Mouse (Mus musculus): ENCODE measurements around the gene Atp8a2. TPM values are rescaled to one million over a fixed set of nuclear protein-coding genes. Genes with fewer than 3 reads are reported as not detected.

Gene Atp8a2
- polyA plus RNA-seq, 1 experiment from 2014 or later, result 13.0 TPM

- Histone ChIP-seq H3K36me3 (ENCODE audit: control insufficient read depth, insufficient read depth, low read length) (no peaks in the 10 kb centered on the region), H3K4me1 (ENCODE audit: control insufficient read depth, insufficient read depth, low read length) (peaks cover 2% of the 10 kb centered on the region; the same call in 1 of the 2 replicates), H3K9me3 (replicated peaks; ENCODE audit: control insufficient read depth, low read length) (no peaks in the 10 kb centered on the region), H3K4me3 (ENCODE audit: low read depth, low read length) (no peak overlapping the region), H3K27ac (ENCODE audit: low read depth, low read length) (no peak overlapping the region), H3K27me3 (replicated peaks; ENCODE audit: control insufficient read depth, insufficient read depth, low read length) (no peaks in the 10 kb centered on the region), H3K4me2 (ENCODE audit: low read length) (no peak overlapping the region), H3K9ac (ENCODE audit: low read length) (no peak overlapping the region)
- 84% methylated on average over 10 of the region's 10 CpGs for WGBS
- no peak for DNase-seq (ENCODE audit: low spot score)
- no peak for ATAC-seq
Observed at GRCm38 (mm10) chr14:59648611-59649010, 548.4 kb downstream of the Atp8a2 start.

- Histone ChIP-seq H3K36me3 (ENCODE audit: control insufficient read depth, insufficient read depth, low read length) (no peaks in the 10 kb centered on the region), H3K9me3 (replicated peaks; ENCODE audit: control insufficient read depth, low read length) (no peaks in the 10 kb centered on the region), H3K27me3 (replicated peaks; ENCODE audit: control insufficient read depth, insufficient read depth, low read length) (no peaks in the 10 kb centered on the region), H3K9ac (ENCODE audit: low read length) (no peak overlapping the region), H3K4me1 (ENCODE audit: control insufficient read depth, insufficient read depth, low read length) (peaks cover 2% of the 10 kb centered on the region; the same call in 1 of the 2 replicates), H3K27ac (ENCODE audit: low read depth, low read length) (no peak overlapping the region), H3K4me2 (ENCODE audit: low read length) (no peak overlapping the region), H3K4me3 (ENCODE audit: low read depth, low read length) (no peak overlapping the region)
- DNase-seq (ENCODE audit: low spot score) (no peak), ATAC-seq (no peak)
- 78% methylated on average over 16 of the region's 16 CpGs for WGBS
Observed at GRCm38 (mm10) chr14:59646826-59647697, 549.9 kb downstream of the Atp8a2 start.

DNA sequence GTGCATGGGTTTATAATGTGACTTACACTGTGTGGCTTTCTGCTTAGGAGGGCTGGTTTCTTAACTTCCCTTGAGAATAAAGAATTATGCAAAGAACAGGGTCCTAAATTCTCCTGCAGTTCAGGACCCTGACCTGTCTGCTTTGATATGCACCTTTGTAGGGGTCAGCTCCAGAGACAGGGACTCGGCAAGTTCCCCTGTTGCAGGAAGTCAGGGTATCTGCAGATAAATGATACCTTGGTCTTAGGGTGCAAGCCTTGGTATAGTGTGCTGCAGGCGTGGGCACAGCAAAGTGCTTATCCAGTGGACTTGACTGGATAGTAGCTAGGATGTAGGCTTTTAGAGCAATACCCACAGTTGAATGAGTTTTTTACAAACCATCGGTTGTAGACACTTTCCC lies 552.1 kb downstream of the Atp8a2 start:
- Histone ChIP-seq H3K36me3 (ENCODE audit: control insufficient read depth, insufficient read depth, low read length) (no peaks in the 10 kb centered on the region), H3K9me3 (replicated peaks; ENCODE audit: control insufficient read depth, low read length) (no peaks in the 10 kb centered on the region), H3K4me1 (ENCODE audit: control insufficient read depth, insufficient read depth, low read length) (peaks cover 2% of the 10 kb centered on the region; the same call in 1 of the 2 replicates), H3K27me3 (replicated peaks; ENCODE audit: control insufficient read depth, insufficient read depth, low read length) (no peaks in the 10 kb centered on the region), H3K4me2 (ENCODE audit: low read length) (no peak overlapping the region), H3K27ac (ENCODE audit: low read depth, low read length) (no peak overlapping the region), H3K9ac (ENCODE audit: low read length) (no peak overlapping the region), H3K4me3 (ENCODE audit: low read depth, low read length) (no peak overlapping the region)
- ATAC-seq (no peak), DNase-seq (ENCODE audit: low spot score) (no peak)
- WGBS, result 77% methylated on average over 3 of the region's 3 CpGs

DNA sequence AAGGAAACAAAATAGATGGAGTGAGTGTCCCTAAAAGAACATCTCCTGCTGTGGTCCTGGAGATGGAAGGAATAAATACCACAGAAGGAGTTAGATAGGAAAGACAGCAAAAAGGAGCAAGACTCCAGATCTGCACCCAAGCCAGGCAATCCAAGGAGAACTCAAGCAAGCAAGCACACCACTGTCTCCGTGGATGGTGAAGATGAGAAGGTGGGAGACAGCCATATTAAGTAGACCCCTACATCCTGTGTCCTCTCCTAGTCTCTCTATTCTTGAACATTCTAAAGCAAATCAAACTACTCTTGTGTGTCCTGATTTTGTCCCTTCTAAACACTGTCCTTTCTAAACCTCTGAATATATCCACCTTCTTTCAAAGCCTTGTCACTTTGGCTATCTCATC lies 552.8 kb downstream of the Atp8a2 start:
- H3K4me3 ChIP-seq (ENCODE audit: low read depth, low read length), result no peak overlapping the region
- DNase-seq (ENCODE audit: low spot score), result no peak
- no peaks in the 10 kb centered on the region for H3K36me3 ChIP-seq (ENCODE audit: control insufficient read depth, insufficient read depth, low read length)
- no peaks in the 10 kb centered on the region for H3K27me3 ChIP-seq (replicated peaks; ENCODE audit: control insufficient read depth, insufficient read depth, low read length)
- H3K9me3 ChIP-seq (replicated peaks; ENCODE audit: control insufficient read depth, low read length), result no peaks in the 10 kb centered on the region
- H3K27ac ChIP-seq (ENCODE audit: low read depth, low read length), result no peak overlapping the region
- WGBS, result 83% methylated on average over 1 of the region's 1 CpGs
- H3K4me1 ChIP-seq (ENCODE audit: control insufficient read depth, insufficient read depth, low read length), result peaks cover 2% of the 10 kb centered on the region; the same call in 1 of the 2 replicates
- ATAC-seq, result no peak
- no peak overlapping the region for H3K9ac ChIP-seq (ENCODE audit: low read length)
- no peak overlapping the region for H3K4me2 ChIP-seq (ENCODE audit: low read length)

DNA sequence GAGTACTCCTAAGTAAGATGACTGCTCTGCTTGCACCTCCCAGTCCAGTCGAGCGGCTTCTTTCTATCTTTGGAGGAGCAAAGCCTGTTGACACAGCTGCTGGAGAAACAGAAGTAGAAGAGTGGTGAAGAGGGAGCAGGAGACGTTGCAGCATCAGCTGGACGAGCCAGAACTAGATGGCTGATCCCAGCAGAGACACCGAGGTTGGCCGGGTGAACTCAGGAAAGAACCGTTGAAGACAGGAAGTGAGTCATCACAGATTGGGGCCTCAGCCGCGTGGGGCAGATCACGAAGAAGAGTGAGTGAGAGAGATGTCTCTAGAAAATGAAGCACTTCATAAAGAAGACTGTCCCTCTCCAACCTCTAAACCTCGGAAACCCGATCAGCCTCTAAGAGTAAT lies 553.4 kb downstream of the Atp8a2 start:
- Histone ChIP-seq H3K36me3 (ENCODE audit: control insufficient read depth, insufficient read depth, low read length) (no peaks in the 10 kb centered on the region), H3K27me3 (replicated peaks; ENCODE audit: control insufficient read depth, insufficient read depth, low read length) (no peaks in the 10 kb centered on the region), H3K9ac (ENCODE audit: low read length) (no peak overlapping the region), H3K9me3 (replicated peaks; ENCODE audit: control insufficient read depth, low read length) (no peaks in the 10 kb centered on the region), H3K4me3 (ENCODE audit: low read depth, low read length) (no peak overlapping the region), H3K4me2 (ENCODE audit: low read length) (no peak overlapping the region), H3K4me1 (ENCODE audit: control insufficient read depth, insufficient read depth, low read length) (peaks cover 2% of the 10 kb centered on the region; the same call in 1 of the 2 replicates), H3K27ac (ENCODE audit: low read depth, low read length) (no peak overlapping the region)
- WGBS, result 89% methylated on average over 12 of the region's 12 CpGs
- no peak for DNase-seq (ENCODE audit: low spot score)
- ATAC-seq, result no peak

DNA sequence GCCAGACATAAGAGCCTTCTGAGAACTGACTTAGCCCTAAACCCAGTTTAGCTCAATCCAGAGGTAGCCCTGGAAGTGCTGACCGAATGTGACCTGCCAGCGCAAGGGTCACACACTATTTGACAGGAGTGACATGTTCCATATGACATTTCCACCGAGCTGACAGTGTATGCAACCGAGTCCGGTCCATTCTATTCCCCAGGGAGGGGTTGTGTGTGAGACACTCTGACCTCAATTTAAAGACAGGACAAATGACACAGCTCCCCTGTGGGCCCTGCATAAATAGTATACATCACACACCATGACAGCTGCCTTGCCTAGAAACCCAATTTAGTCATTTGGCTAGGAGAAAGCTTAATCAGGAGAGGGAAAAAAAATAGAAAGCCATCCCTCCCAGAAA lies 555.1 kb downstream of the Atp8a2 start:
- ATAC-seq (no peak), DNase-seq (ENCODE audit: low spot score) (no peak)
- H3K36me3 ChIP-seq (ENCODE audit: control insufficient read depth, insufficient read depth, low read length), result no peaks in the 10 kb centered on the region
- H3K4me1 ChIP-seq (ENCODE audit: control insufficient read depth, insufficient read depth, low read length), result no peaks in the 10 kb centered on the region
- H3K9ac ChIP-seq (ENCODE audit: low read length), result no peak overlapping the region
- H3K4me2 ChIP-seq (ENCODE audit: low read length), result no peak overlapping the region
- no peaks in the 10 kb centered on the region for H3K9me3 ChIP-seq (replicated peaks; ENCODE audit: control insufficient read depth, low read length)
- no peaks in the 10 kb centered on the region for H3K27me3 ChIP-seq (replicated peaks; ENCODE audit: control insufficient read depth, insufficient read depth, low read length)
- 47% methylated on average over 5 of the region's 5 CpGs for WGBS
- no peak overlapping the region for H3K4me3 ChIP-seq (ENCODE audit: low read depth, low read length)
- H3K27ac ChIP-seq (ENCODE audit: low read depth, low read length), result no peak overlapping the region

DNA sequence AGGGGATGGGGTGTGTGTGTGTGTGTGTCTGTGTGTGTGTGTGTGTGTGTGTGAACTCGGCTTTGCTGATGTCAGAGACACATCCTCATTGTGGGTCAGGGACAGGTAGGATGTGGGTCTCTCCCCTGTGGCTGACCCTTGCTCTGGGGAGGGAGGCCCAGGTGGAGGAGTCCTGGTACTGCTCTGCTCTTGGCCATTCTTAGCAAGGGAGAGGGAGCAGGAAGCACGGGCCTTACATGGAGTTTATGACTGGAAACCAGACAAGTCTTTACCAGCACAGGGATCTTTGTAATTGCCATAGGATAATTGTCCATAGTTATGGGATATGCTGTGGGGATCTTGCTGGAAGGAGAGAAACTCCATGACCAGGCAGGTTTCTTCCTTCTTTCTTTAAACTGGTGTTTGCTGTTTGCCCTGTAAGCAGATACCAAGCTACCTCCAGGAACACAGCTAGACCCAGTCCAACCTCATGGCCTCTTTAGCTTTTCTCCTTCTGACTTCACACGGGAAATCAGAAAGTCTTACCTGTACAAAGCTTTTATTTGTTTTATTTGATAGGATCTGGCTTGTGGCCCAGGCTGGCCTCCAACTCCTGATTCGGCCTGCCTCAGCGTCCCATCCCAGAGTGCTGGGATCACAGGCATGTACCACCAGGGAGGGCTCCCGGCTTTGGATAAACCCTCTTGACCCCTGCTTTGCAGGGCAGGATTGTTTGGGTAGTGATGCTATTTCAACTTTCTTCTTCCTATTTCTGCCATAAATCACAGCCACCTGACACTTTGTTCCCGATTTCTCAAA lies 557.9 kb downstream of the Atp8a2 start:
- no peak overlapping the region for H3K4me2 ChIP-seq (ENCODE audit: low read length)
- no peak overlapping the region for H3K4me3 ChIP-seq (ENCODE audit: low read depth, low read length)
- H3K4me1 ChIP-seq (ENCODE audit: control insufficient read depth, insufficient read depth, low read length), result no peaks in the 10 kb centered on the region
- H3K27ac ChIP-seq (ENCODE audit: low read depth, low read length), result no peak overlapping the region
- H3K27me3 ChIP-seq (replicated peaks; ENCODE audit: control insufficient read depth, insufficient read depth, low read length), result no peaks in the 10 kb centered on the region
- 57% methylated on average over 7 of the region's 7 CpGs for WGBS
- H3K36me3 ChIP-seq (ENCODE audit: control insufficient read depth, insufficient read depth, low read length), result no peaks in the 10 kb centered on the region
- DNase-seq (ENCODE audit: low spot score), result no peak
- no peaks in the 10 kb centered on the region for H3K9me3 ChIP-seq (replicated peaks; ENCODE audit: control insufficient read depth, low read length)
- no peak for ATAC-seq
- no peak overlapping the region for H3K9ac ChIP-seq (ENCODE audit: low read length)

DNA sequence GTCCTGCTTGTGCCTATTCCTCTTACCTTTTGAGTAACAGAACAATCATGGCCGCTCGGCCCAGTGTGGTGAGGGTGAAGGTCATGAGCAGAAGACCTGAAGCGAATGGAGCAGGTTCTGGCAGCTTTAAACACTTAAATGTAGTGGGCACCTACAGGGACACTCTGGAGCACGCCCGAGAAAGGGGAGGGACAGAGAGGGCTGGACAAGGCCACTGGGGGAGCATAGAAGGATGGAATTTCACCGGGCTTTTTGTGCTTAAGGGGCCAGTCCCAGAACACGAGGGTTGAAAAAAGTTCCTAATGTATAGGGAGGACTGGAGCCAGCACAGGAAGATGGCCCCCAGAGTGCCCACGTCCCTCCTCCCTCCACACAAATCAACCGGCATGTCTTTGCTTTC lies 563.0 kb downstream of the Atp8a2 start:
- Histone ChIP-seq H3K4me3 (ENCODE audit: low read depth, low read length) (no peak overlapping the region), H3K4me1 (ENCODE audit: control insufficient read depth, insufficient read depth, low read length) (peaks cover 3% of the 10 kb centered on the region; the same call in 1 of the 2 replicates), H3K9ac (ENCODE audit: low read length) (no peak overlapping the region), H3K36me3 (ENCODE audit: control insufficient read depth, insufficient read depth, low read length) (peaks cover 28% of the 10 kb centered on the region), H3K4me2 (ENCODE audit: low read length) (no peak overlapping the region), H3K9me3 (replicated peaks; ENCODE audit: control insufficient read depth, low read length) (no peaks in the 10 kb centered on the region), H3K27ac (ENCODE audit: low read depth, low read length) (no peak overlapping the region), H3K27me3 (replicated peaks; ENCODE audit: control insufficient read depth, insufficient read depth, low read length) (no peaks in the 10 kb centered on the region)
- DNase-seq (ENCODE audit: low spot score), result no peak
- whole genome bisulfite sequencing, result 61% methylated on average over 9 of the region's 9 CpGs
- no peak for ATAC-seq
